Mouse (Mus musculus): ENCODE data around the gene Cacna2d3.

Gene Cacna2d3

GRCm38 (mm10) chr14:29172207-29172606 lies 549.5 kb downstream of the Cacna2d3 start:
- DNase-seq (ENCODE audit: extremely low read depth, low read depth, low spot score): no peak

- no peak for DNase-seq (ENCODE audit: extremely low read depth, low read depth, low spot score)
Measured at GRCm38 (mm10) chr14:29164653-29165030, 557.0 kb downstream of the Cacna2d3 start.

DNA sequence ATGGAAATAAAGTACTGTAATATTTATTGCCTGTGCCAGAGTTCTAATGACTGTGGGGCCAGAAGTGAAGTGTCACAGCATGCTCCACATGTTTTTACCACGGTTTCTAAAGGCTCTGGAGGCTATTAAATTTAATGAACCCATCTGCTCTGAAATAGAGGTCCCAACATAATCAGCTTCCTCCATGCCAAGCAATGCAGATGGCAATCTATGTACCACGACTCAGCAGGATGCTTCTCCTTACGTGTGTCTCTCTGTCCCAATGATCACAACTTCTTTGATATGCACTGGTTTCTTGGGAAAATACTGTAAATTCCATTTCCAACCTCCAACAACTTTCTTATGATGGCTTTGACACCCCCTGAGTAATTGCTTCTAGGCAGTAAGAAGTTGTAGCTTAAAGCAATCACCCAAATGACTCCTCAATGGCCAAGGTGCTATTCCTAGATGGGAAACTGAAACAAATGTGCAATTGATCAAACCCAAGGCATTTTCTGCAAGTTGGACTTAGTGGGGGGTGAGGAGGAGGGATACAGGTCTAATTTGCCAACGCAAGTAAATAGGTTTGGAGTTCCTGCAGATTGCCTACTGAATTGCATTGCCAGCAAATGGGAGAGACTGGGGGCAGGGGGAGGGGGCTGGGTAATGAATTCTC lies 557.5 kb downstream of the Cacna2d3 start:
- no peak for DNase-seq (ENCODE audit: extremely low read depth, low read depth, low spot score)

DNA sequence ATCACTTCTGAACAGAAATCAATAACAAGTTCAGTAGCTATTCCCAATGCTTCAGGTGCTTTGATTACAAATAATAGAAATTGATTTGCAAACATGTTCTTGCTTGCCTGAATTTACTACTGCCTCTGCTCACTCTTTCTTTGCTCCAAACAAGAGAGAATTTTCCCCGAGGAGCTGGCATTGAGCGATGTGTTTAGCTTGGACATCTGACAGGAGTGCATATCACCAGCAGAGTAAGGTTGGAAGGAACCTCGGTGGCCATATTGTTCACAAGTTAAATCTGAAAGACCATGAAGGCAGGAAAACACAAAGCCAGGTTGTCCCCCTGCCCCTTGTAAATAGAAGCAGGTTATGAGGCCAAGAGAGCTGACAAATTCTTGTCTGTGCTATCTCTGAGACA lies 561.9 kb downstream of the Cacna2d3 start:
- peak; percentile 54 for DNase-seq (ENCODE audit: extremely low read depth, low read depth, low spot score)

DNA sequence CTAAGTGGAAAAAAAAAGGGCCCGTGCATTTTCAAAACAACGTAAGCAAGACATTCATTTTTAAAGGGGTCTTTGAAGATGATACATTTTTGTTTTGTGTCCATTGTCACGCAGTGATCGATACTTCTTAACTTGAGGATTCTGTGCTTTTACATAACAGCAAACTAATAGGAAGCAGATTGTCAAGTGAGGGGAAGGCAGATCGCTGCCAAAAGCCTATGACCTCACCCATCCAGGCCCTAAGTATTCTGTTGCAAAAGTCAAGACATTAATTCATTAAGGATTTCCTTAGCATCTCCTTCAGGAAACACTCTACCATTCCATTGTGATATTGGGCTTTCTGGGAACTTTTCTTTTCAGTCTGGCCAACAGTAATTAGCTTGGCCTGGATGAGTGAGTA lies 564.6 kb downstream of the Cacna2d3 start:
- DNase-seq (ENCODE audit: extremely low read depth, low read depth, low spot score): no peak

GRCm38 (mm10) chr14:29144184-29144583 lies 577.5 kb downstream of the Cacna2d3 start:
- no peak for DNase-seq (ENCODE audit: extremely low read depth, low read depth, low spot score)

- peak; percentile 36 for DNase-seq (ENCODE audit: extremely low read depth, low read depth, low spot score)
Measured at GRCm38 (mm10) chr14:29137614-29138013, 584.0 kb downstream of the Cacna2d3 start.

DNA sequence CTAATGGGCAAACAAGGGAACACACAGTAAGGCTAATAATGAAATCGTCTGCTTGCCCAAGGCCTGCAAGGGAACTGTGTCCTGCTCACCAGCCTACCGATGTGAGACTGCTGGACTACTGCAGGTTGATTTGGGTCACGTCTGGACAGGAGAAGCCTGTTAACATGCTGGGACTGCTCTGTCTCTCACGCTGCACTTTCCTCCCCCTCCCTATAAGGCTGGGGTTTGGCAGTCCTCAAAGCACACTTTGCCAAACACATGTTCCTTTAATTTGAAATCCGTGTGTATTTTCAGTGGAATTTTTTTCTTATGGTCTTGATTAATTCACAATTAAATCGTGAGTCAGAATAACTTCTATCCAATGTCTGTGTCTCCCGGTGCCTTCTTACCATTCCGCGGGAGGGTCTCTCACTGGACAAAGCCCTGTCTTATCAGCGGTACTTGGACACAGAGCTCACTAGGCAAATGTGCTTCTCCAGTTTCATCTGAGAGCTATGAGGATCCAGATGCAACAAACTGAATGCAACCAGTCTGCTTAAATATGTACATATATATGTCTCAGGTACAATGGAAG lies 584.6 kb downstream of the Cacna2d3 start:
- peak; percentile 33 for DNase-seq (ENCODE audit: extremely low read depth, low read depth, low spot score)

GRCm38 (mm10) chr14:29134901-29135300 lies 586.8 kb downstream of the Cacna2d3 start:
- no peak for DNase-seq (ENCODE audit: extremely low read depth, low read depth, low spot score)

DNA sequence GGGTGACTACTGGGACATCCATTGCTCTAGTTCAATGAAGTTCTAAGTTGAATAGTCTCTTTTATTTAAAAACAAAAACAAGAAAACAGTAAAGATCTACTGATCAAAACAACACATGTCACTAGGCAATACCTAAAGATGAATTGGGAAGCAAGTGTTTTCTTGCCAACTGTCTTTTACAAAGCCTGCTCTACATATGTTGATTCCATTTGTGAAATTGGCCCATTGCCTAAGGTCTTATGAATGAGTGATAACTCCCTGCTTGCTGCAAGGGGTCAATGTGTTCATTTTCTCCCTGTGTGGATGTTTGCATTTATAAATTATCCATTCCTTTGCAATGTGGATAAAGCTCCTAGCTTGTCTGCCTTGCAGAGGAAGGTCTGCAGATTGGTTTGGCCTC lies 591.2 kb downstream of the Cacna2d3 start:
- DNase-seq (ENCODE audit: extremely low read depth, low read depth, low spot score): no peak

GRCm38 (mm10) chr14:29123886-29124285 lies 597.8 kb downstream of the Cacna2d3 start:
- no peak for DNase-seq (ENCODE audit: extremely low read depth, low read depth, low spot score)

- DNase-seq (ENCODE audit: extremely low read depth, low read depth, low spot score): no peak
Measured at GRCm38 (mm10) chr14:29122749-29123148, 598.9 kb downstream of the Cacna2d3 start.

- DNase-seq (ENCODE audit: extremely low read depth, low read depth, low spot score): no peak
Measured at GRCm38 (mm10) chr14:29113852-29114450, 607.7 kb downstream of the Cacna2d3 start.

DNA sequence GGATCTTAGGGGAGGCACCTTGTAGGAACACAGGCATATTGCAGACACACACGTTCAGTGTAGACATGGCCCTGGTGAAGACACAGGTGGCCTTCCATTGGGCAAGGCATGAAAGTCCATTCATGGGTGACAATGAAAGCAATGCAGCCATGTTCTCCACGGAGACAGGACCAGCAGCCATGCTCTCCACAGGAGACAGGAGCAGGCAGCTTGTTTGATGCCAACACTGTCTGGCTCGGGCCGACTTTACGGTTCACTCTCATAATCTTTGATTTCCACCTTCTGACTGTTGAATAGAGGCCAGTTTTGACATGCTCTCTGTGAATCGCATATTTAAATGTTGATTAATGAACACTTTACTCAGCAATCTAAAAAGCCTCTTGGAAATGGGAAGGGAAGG lies 610.0 kb downstream of the Cacna2d3 start:
- no peak for DNase-seq (ENCODE audit: extremely low read depth, low read depth, low spot score)

DNA sequence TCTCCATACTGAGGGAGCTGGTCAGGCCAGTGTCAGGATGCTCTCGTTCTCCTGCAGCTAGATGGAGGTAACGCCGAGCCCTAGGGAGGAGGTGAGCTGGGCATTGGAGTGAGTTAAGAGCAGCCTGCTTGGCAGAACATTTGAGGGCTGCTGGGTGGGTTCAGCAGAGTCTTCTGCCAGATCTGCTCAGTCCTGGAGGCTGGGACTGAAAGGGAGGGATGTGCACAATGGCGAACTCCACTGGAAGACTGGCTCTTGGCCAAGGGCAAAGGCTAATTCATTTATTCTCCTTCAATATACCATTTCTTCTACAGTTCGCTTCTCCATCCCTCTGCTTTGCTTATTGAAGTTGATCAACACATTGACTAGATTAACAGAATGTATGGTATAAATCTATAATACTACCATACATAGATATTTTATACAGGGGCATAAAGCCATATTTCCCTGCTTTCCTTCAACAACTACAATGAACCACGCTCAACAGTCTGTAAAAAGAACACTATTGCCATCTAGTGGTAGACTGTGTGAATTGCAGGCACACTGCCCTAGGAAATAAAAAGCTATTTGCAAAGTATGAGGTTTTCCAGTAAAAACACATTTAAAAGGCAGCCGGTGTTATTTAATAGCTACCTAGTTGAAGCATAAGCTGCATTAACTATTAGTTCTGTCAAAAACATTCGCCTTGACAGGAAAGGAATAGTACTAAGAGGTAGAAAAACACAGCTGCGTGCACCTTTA lies 611.1 kb downstream of the Cacna2d3 start:
- no peak for DNase-seq (ENCODE audit: extremely low read depth, low read depth, low spot score)

DNA sequence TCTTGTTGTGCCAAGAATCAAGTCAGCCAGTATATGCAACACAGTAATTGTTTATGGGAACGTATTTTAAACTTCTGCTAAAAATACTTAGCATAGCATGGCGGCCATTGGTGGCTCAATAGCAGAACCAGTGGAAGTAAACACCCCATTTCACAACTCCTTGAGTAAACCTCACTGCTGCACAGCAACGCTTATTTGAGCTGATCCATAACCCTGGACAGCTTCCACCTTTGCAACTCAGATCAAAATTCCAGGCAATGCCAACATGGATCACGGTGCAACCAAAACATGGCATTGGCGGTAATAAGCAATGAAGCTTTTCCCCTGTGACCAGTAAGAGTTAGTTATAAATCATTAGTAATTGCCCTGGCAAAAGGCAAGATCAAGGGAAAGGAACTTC lies 614.2 kb downstream of the Cacna2d3 start:
- no peak for DNase-seq (ENCODE audit: extremely low read depth, low read depth, low spot score)

DNA sequence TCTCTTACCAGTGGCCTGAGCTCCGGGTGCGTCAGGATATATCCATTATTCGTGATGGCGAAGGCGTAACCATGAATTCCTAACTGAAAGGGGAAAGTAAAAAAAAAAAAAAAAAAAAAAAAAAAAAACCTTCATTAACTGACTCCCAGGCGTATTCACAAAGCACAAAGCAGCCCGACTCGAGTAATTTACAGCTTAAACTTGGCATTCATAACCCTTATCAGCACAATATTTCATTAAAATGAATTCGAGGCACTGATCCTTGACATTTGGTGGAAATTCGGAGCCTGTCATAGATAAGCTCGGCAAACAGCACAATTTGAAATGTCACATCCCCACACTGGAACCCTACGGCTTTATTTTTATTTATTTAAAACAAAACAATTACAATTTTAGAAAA lies 623.9 kb downstream of the Cacna2d3 start:
- DNase-seq (ENCODE audit: extremely low read depth, low read depth, low spot score): no peak

GRCm38 (mm10) chr14:29095431-29095830 lies 626.2 kb downstream of the Cacna2d3 start:
- no peak for DNase-seq (ENCODE audit: extremely low read depth, low read depth, low spot score)

DNA sequence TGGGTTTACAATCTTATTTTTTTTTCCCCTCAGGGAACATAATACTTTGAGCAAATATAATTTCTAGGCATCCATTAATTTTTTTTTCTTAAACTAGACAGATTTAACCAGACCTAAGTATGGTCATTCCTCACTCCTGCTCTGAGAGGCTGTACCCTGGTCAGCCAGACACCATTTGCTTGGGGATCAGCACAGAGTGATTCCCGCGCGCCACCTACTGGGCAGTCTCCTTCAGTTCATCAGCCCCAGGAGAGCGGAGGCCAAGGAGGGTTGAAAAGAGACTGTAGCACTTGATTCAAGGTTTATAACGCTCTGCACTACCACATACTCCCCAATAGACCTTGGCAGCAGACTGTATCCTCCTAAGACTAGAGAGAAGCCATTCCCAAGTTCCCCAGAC lies 631.6 kb downstream of the Cacna2d3 start:
- no peak for DNase-seq (ENCODE audit: extremely low read depth, low read depth, low spot score)

DNA sequence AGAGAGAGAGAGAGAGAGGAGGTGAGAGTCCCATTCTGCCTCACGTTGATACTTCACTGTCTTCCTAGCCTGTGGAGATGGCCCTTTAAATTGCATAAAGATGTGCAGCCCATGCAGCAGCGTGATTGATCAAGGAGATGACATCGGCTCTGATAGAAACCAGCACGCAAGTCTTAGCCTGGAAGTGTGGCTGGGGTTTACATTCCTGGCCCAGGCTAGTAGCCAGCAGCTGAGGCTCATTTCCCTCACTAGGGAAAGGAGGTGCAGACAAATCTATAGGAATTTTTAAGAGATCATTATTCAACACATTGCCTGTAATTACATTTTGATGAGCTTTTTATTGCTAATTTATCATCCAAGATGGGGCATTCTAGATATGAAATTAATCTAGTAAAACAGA lies 635.1 kb downstream of the Cacna2d3 start:
- DNase-seq (ENCODE audit: extremely low read depth, low read depth, low spot score): no peak

GRCm38 (mm10) chr14:29085493-29086159 lies 636.0 kb downstream of the Cacna2d3 start:
- DNase-seq (ENCODE audit: extremely low read depth, low read depth, low spot score): no peak

Measured in fat pad, adult 2 months (tissue).